Mouse (Mus musculus) mammary gland, adult 2 months (tissue): ENCODE data around the gene Gtpbp4. TPM values are rescaled to one million over a fixed set of nuclear protein-coding genes. Genes with fewer than 3 reads are reported as not detected.

Source experiments
- polyA plus RNA-seq: library from polyadenylated mRNA; depleted of rRNA; stranded (reverse); fragments of >200 nt; gene quantifications from 2 replicates; pipeline ENCODE4 v1.2.3, GENCODE M21; 2012; ENCODE audit warnings: low replicate concordance; rRNA removed

The Gtpbp4 gene
- polyA plus RNA-seq = 5.0 and 12.2 TPM in 2 replicates

GRCm38 (mm10) chr13:8995990-8996786, at the start of gene Gtpbp4:
Gtpbp4 (minus strand) TSS chr13:8996083.

DNA sequence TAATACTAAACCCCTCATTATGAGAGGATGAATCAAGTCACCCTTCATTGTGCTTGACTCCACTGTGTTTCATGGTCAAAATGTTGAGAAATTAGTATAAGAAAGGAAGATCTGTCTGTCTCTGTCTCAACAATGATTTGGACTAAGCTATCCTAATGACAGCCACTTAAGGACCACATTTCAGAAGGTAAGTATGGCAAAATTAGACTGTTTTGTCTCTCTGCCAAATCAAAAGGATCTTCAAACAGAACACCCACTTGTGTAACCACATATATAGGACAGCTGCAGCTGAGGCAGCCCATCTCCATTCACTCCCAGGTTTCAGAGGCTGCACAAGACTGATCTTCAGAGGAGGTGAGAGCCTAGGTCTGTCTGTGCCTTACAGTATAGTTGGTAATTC, 43.3 kb downstream of the Gtpbp4 start, which contains the start of gene Idi2:
Gene Idi2 (plus strand): TSS at position 301 of the 400 bp plus-strand sequence.

DNA sequence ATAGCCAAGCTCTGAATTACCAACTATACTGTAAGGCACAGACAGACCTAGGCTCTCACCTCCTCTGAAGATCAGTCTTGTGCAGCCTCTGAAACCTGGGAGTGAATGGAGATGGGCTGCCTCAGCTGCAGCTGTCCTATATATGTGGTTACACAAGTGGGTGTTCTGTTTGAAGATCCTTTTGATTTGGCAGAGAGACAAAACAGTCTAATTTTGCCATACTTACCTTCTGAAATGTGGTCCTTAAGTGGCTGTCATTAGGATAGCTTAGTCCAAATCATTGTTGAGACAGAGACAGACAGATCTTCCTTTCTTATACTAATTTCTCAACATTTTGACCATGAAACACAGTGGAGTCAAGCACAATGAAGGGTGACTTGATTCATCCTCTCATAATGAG, 47.8 kb downstream of the Gtpbp4 start, which contains the start of gene Gm9745:
Gene Gm9745 (minus strand): TSS at position 101 of the 400 bp plus-strand sequence.

Other genes with a start within 250 kb of the Gtpbp4 start
- gene Wdr37, start 124.2 kb downstream of the Gtpbp4 start, polyA plus RNA-seq = 12.3 and 26.3 TPM in 2 replicates
- gene Idi1, start 110.6 kb downstream of the Gtpbp4 start, polyA plus RNA-seq = 7.3 and 15.5 TPM in 2 replicates
- gene Gm9745, start 47.9 kb downstream of the Gtpbp4 start, polyA plus RNA-seq = not detected in 2 replicates
- not detected in 2 replicates for gene Idi2, start 43.2 kb downstream of the Gtpbp4 start, polyA plus RNA-seq
- 13.8 and 16.3 TPM in 2 replicates for gene Larp4b, start 97.8 kb upstream of the Gtpbp4 start, polyA plus RNA-seq